8 mouse cellular contexts compared by ENCODE assay signal in the genomic region with DNA sequence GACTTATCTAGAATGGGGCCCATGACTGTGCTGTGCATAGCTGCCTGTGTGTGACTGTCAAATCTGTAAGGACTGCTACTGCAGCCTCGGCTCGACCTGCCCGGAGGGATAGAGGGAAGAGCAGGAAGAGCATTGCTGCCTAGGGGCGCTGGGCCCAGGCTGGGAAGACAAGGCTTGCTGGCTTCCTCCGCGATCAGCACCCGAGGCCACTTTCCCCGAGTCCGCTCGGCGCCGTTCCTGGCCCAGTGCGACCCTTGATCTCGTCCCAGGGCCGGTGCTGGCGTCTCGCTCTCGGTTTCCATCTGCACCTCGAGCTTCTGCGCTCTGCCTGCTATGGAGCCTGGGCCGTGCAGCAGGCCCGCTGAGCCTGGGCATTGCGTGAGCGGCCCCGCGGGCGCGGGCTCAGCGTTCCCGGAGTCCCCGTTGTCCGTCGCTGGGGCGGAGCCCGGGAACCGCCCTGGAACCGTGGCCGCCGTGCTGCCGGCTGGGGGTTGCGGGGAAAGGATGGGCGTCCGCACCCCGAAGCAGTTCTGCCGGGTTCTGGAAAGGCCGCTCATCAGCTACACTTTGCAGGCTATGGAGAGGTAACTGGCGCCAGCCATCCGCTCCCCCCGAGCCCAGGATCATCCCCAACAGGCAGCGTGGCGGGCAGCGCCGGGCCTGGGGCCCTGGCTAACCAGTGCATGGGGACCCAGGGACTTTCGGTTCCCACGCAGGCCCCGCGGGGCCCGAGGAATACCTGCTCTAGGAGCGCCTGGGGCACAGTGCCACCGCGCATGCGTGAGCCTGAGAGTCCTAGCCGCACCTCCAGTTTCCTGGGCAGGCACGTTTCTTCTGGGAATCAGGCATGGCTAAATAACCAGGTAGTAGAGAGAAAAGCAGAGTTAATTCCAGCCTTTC. TPM values are rescaled to one million over a fixed set of nuclear protein-coding genes. Genes with fewer than 3 reads are reported as not detected.
A peak's percentile ranks its signal among the peaks of the same experiment; 100 is the strongest.
DNase-seq lines count a peak whose midpoint lies in the region; ATAC-seq and TF ChIP-seq lines count a peak whose summit lies in the region.

A gene (plus strand): TSS at position 10 of the 900 bp plus-strand sequence.
A gene (minus strand): TSS at position 741 of the 900 bp plus-strand sequence.

- peak within 1 kb of the TSS; percentile 59 for H3K4me3 ChIP-seq in intestine, postnatal 0 days (ENCODE audit: low read depth, low read length)
- peak within 1 kb of the TSS; percentile 66 for H3K4me3 ChIP-seq in midbrain, embryonic 10.5 days

- ATAC-seq in granulocyte monocyte progenitor cell, adult 5-6 weeks (replicated peaks; ENCODE audit: poor library complexity, severe bottlenecking), result peak; percentile 81
- peak; percentile 98 for ATAC-seq in intestine, postnatal 0 days

- DNase-seq in adrenal gland, postnatal 10 days, result peak; percentile 92
- DNase-seq in embryo, embryonic 11.5 days (ENCODE audit: low read depth, low spot score), result peak; percentile 63
- DNase-seq in left cerebral cortex, postnatal 36 days (ENCODE audit: low spot score in 2 of 2), result peak; percentile 89
- DNase-seq in midbrain, embryonic 10.5 days (ENCODE audit: low spot score), result peak; percentile 80
- peak; percentile 80 to 84 for DNase-seq in right cerebral cortex, postnatal 36 days (ENCODE audit: low spot score in 2 of 2)
- peak; percentile 83 to 84 for DNase-seq in urinary bladder, postnatal 4 days (ENCODE audit: low spot score in 2 of 2)

- H3K4me1 ChIP-seq in intestine, postnatal 0 days (replicated peaks; ENCODE audit: control insufficient read depth, insufficient read depth, low read length), result 0 out of 2 replicates have a peak, but pooled peaks cover 7% of the 10 kb centered on the region
- peaks cover 27% of the 10 kb centered on the region for H3K4me1 ChIP-seq in midbrain, embryonic 10.5 days

- peak within 1 kb of the TSS; percentile 98 for H3K27ac ChIP-seq in intestine, postnatal 0 days (ENCODE audit: low read depth, low read length)
- H3K27ac ChIP-seq in midbrain, embryonic 10.5 days (replicated peaks), result peak within 1 kb of the TSS; percentile 94

- WGBS in intestine, postnatal 0 days, result under 1% methylated on average over 63 of the region's 64 CpGs
- under 1% methylated on average over 64 of the region's 64 CpGs for whole genome bisulfite sequencing in midbrain, embryonic 10.5 days

- TF ChIP-seq CTCF in intestine, postnatal 0 days (IDR thresholded peaks at IDR 0.05; ENCODE audit: low read depth), result peak; percentile 32; the same call in 1 of the 2 replicates

- intact Hi-C loops in left cerebral cortex, postnatal 36 days (cut with DNase I), result no loop called here

- peak within 1 kb of the TSS; percentile 97 for H3K9ac ChIP-seq in intestine, postnatal 0 days (ENCODE audit: low read depth, low read length)

- H3K9me3 ChIP-seq in intestine, postnatal 0 days (ENCODE audit: control insufficient read depth), result no peaks in the 10 kb centered on the region
- no peaks in the 10 kb centered on the region for H3K9me3 ChIP-seq in midbrain, embryonic 10.5 days (replicated peaks)

- H3K4me2 ChIP-seq in intestine, postnatal 0 days (replicated peaks; ENCODE audit: low read depth), result peak within 1 kb of the TSS; percentile 71

- no peaks in the 10 kb centered on the region for H3K36me3 ChIP-seq in intestine, postnatal 0 days (ENCODE audit: control insufficient read depth, insufficient read depth)
- no peaks in the 10 kb centered on the region for H3K36me3 ChIP-seq in midbrain, embryonic 10.5 days

- no peaks in the 10 kb centered on the region for H3K27me3 ChIP-seq in intestine, postnatal 0 days (replicated peaks; ENCODE audit: control insufficient read depth, insufficient read depth, low read length)
- no peaks in the 10 kb centered on the region for H3K27me3 ChIP-seq in midbrain, embryonic 10.5 days (ENCODE audit: low read depth, poor library complexity, severe bottlenecking)

RNA-seq across cellular contexts. Expression of the first gene that starts in this region (rescaled TPM):
- total RNA-seq in adrenal gland, postnatal 10 days (2021), result 1 to 10 TPM; 7.4 to 8.6 TPM
- total RNA-seq in granulocyte monocyte progenitor cell, adult 5-6 weeks (2014; fragmentation: Nextera tagmentation), result 1.1 and 2.3 TPM in 2 replicates
- 2.6 and 3.1 TPM in 2 replicates for total RNA-seq in granulocyte monocyte progenitor cell, adult 5-6 weeks (2017)
- 5.2 and 5.7 TPM in 2 replicates for polyA plus RNA-seq in intestine, postnatal 0 days (2015; fragmentation: Nextera tagmentation; extraction: Ambion mirVana)
- total RNA-seq in left cerebral cortex, postnatal 36 days (2021), result 10 to 100 TPM in 1 of 2 experiments, 1 to 10 TPM in 1; 8.9 to 10.8 TPM
- 7.2 and 9.2 TPM in 2 replicates for polyA plus RNA-seq in midbrain, embryonic 10.5 days (2016; fragmentation: Nextera tagmentation; extraction: Ambion mirVana)

RNA-seq across cellular contexts. Expression of the second gene that starts in this region (rescaled TPM):
- 1 to 10 TPM; 1.1 to 1.3 TPM for total RNA-seq in adrenal gland, postnatal 10 days (2021)
- total RNA-seq in granulocyte monocyte progenitor cell, adult 5-6 weeks (2014; fragmentation: Nextera tagmentation), result not detected in 2 replicates
- 1.6 TPM in 1 of 2 replicates, not detected in the other for total RNA-seq in granulocyte monocyte progenitor cell, adult 5-6 weeks (2017)
- polyA plus RNA-seq in intestine, postnatal 0 days (2015; fragmentation: Nextera tagmentation; extraction: Ambion mirVana), result 2.2 and 2.7 TPM in 2 replicates
- 1 to 10 TPM; 2.2 TPM for total RNA-seq in left cerebral cortex, postnatal 36 days (2021)
- 0.58 and 0.71 TPM in 2 replicates for polyA plus RNA-seq in midbrain, embryonic 10.5 days (2016; fragmentation: Nextera tagmentation; extraction: Ambion mirVana)

Comparison
In these comparisons a context has a peak if more than half of its experiments do, and no peak if none do; other contexts are left out.
1. Peak in every context shown above with its lines: DNase-seq, ATAC-seq, H3K4me3 ChIP-seq and H3K27ac ChIP-seq.